Mouse (Mus musculus) hindbrain, embryonic 13.5 days (tissue): ENCODE measurements at regions not wholly inside any gene's neighbourhood (a gene's known extent, or its start where the extent isn't known, plus 50 kb on each side); places are given as distances from the start of the nearest gene placed in this dataset. TPM values are rescaled to one million over a fixed set of nuclear protein-coding genes. Genes with fewer than 3 reads are reported as not detected.

Experiments used
- ATAC-seq: fragments of 200-750 bp; cut with Nextera tagmentation; 2 replicates; pipeline ENCODE4 v1.8.0; 2017; ENCODE audit warnings: moderate TSS enrichment; ENCODE audit not compliant: low FRiP score
- H3K27ac ChIP-seq: fragments of 300-500 bp; sonication (generic); 2 replicates; pipeline ENCODE4 v1.5.1; 2015; ENCODE audit warnings: inconsistent platforms, mild to moderate bottlenecking, moderate library complexity
- H3K27me3 ChIP-seq: fragments of 300-500 bp; sonication (generic); 2 replicates; pipeline ENCODE4 v1.6.1; 2015; ENCODE audit warnings: mild to moderate bottlenecking, inconsistent platforms
- H3K36me3 ChIP-seq: fragments of 300-500 bp; sonication (generic); 2 replicates; pipeline ENCODE4 v1.6.1; 2015; ENCODE audit warnings: mild to moderate bottlenecking, inconsistent platforms
- H3K4me1 ChIP-seq: fragments of 300-500 bp; sonication (generic); replicated peaks from 2 replicates; pipeline ENCODE4 v1.6.1; 2015; ENCODE audit warnings: inconsistent platforms
- H3K4me2 ChIP-seq: fragments of 300-500 bp; sonication (generic); 2 replicates; pipeline ENCODE4 v1.6.1; 2015; ENCODE audit warnings: inconsistent platforms, mild to moderate bottlenecking, moderate library complexity
- H3K4me3 ChIP-seq: fragments of 300-500 bp; sonication (generic); 2 replicates; pipeline ENCODE4 v1.5.1; 2015; ENCODE audit warnings: mild to moderate bottlenecking, inconsistent platforms
- H3K9ac ChIP-seq: fragments of 300-500 bp; sonication (generic); 2 replicates; pipeline ENCODE4 v1.6.1; 2015; ENCODE audit warnings: mild to moderate bottlenecking, inconsistent platforms
- H3K9me3 ChIP-seq: fragments of 300-500 bp; sonication (generic); 2 replicates; pipeline ENCODE4 v1.6.1; 2016; ENCODE audit warnings: inconsistent platforms
- WGBS: fragments of 180-500 bp; shearing (Covaris S2); methylation state at CpG from one replicate; pipeline ENCODE4 v1.1.7; 2015; 5-methylcytosine and 5-hydroxymethylcytosine counted together
- microRNA-seq: library from miRNA; unstranded; fragments of <30 nt; microRNA quantifications from one replicate; pipeline ENCODE4, GENCODE M21; 2016

GRCm38 (mm10) chr12:42100189-42100588, 614.0 kb upstream of the Lrrn3 start:
- Histone ChIP-seq H3K27me3 (no peaks in the 10 kb centered on the region), H3K4me1 (no peaks in the 10 kb centered on the region), H3K36me3 (no peaks in the 10 kb centered on the region), H3K4me3 (no peak overlapping the region), H3K9ac (no peak overlapping the region), H3K9me3 (no peaks in the 10 kb centered on the region), H3K4me2 (no peak overlapping the region), H3K27ac (no peak overlapping the region)
- no peak for ATAC-seq
- WGBS = 48% methylated on average over 1 of the region's 1 CpGs

- H3K27ac ChIP-seq = no peak overlapping the region
- no peaks in the 10 kb centered on the region for H3K36me3 ChIP-seq
- no peak overlapping the region for H3K4me3 ChIP-seq
- no peak overlapping the region for H3K9ac ChIP-seq
- H3K9me3 ChIP-seq = no peaks in the 10 kb centered on the region
- no peak overlapping the region for H3K4me2 ChIP-seq
- H3K27me3 ChIP-seq = no peaks in the 10 kb centered on the region
- 85% methylated on average over 4 of the region's 4 CpGs for WGBS
- ATAC-seq = no peak
- H3K4me1 ChIP-seq = no peaks in the 10 kb centered on the region
Measured at GRCm38 (mm10) chr12:42070401-42070800, 584.2 kb upstream of the Lrrn3 start.

GRCm38 (mm10) chr12:42063745-42064144, 577.5 kb upstream of the Lrrn3 start:
- no peak overlapping the region for H3K9ac ChIP-seq
- ATAC-seq = no peak
- no peaks in the 10 kb centered on the region for H3K4me1 ChIP-seq
- H3K4me3 ChIP-seq = no peak overlapping the region
- H3K36me3 ChIP-seq = no peaks in the 10 kb centered on the region
- H3K27ac ChIP-seq = no peak overlapping the region
- no peaks in the 10 kb centered on the region for H3K27me3 ChIP-seq
- no peak overlapping the region for H3K4me2 ChIP-seq
- H3K9me3 ChIP-seq = no peaks in the 10 kb centered on the region

- Histone ChIP-seq H3K27ac (no peak overlapping the region), H3K4me2 (no peak overlapping the region), H3K36me3 (no peaks in the 10 kb centered on the region), H3K4me3 (no peak overlapping the region), H3K4me1 (no peaks in the 10 kb centered on the region), H3K27me3 (no peaks in the 10 kb centered on the region), H3K9me3 (no peaks in the 10 kb centered on the region), H3K9ac (no peak overlapping the region)
- WGBS = 72% methylated on average over 1 of the region's 1 CpGs
- no peak for ATAC-seq
Measured at GRCm38 (mm10) chr12:42049056-42049455, 562.8 kb upstream of the Lrrn3 start.

- Histone ChIP-seq H3K4me2 (no peak overlapping the region), H3K9me3 (no peaks in the 10 kb centered on the region), H3K27me3 (no peaks in the 10 kb centered on the region), H3K27ac (no peak overlapping the region), H3K4me3 (no peak overlapping the region), H3K36me3 (no peaks in the 10 kb centered on the region), H3K9ac (no peak overlapping the region), H3K4me1 (no peaks in the 10 kb centered on the region)
- ATAC-seq = no peak
- 71% methylated on average over 2 of the region's 2 CpGs for WGBS
Measured at GRCm38 (mm10) chr12:42027874-42028273, 541.6 kb upstream of the Lrrn3 start.

GRCm38 (mm10) chr12:42017506-42017905, 531.3 kb upstream of the Lrrn3 start:
- whole genome bisulfite sequencing = 53% methylated on average over 1 of the region's 1 CpGs
- Histone ChIP-seq H3K27ac (no peak overlapping the region), H3K9me3 (no peaks in the 10 kb centered on the region), H3K4me2 (no peak overlapping the region), H3K4me3 (no peak overlapping the region), H3K4me1 (no peaks in the 10 kb centered on the region), H3K27me3 (no peaks in the 10 kb centered on the region), H3K9ac (no peak overlapping the region), H3K36me3 (no peaks in the 10 kb centered on the region)
- ATAC-seq = no peak

- H3K9me3 ChIP-seq = no peaks in the 10 kb centered on the region
- no peaks in the 10 kb centered on the region for H3K36me3 ChIP-seq
- no peak overlapping the region for H3K4me2 ChIP-seq
- 80% methylated on average over 3 of the region's 3 CpGs for WGBS
- H3K4me3 ChIP-seq = no peak overlapping the region
- no peaks in the 10 kb centered on the region for H3K27me3 ChIP-seq
- H3K9ac ChIP-seq = no peak overlapping the region
- ATAC-seq = no peak
- H3K27ac ChIP-seq = no peak overlapping the region
- H3K4me1 ChIP-seq = no peaks in the 10 kb centered on the region
Measured at GRCm38 (mm10) chr12:42008827-42009383, 522.7 kb upstream of the Lrrn3 start.

GRCm38 (mm10) chr12:42006912-42007311, 520.7 kb upstream of the Lrrn3 start:
- Histone ChIP-seq H3K9ac (no peak overlapping the region), H3K36me3 (no peaks in the 10 kb centered on the region), H3K4me3 (no peak overlapping the region), H3K4me1 (no peaks in the 10 kb centered on the region), H3K9me3 (no peaks in the 10 kb centered on the region), H3K27me3 (no peaks in the 10 kb centered on the region), H3K4me2 (no peak overlapping the region), H3K27ac (no peak overlapping the region)
- 80% methylated on average over 2 of the region's 2 CpGs for whole genome bisulfite sequencing
- no peak for ATAC-seq

Small RNA genes in the stretch of these regions (microRNA-seq; reads per million reads assigned to microRNA genes)
- not detected for gene Gm25248
